Mouse (Mus musculus): ENCODE measurements around the gene Uhrf1. TPM values are rescaled to one million over a fixed set of nuclear protein-coding genes. Genes with fewer than 3 reads are reported as not detected.
A peak's percentile ranks its signal among the peaks of the same experiment; 100 is the strongest.

Gene Uhrf1
- total and polyA plus RNA-seq, 3 experiments, result 108 to 196 (median 186) TPM

DNA sequence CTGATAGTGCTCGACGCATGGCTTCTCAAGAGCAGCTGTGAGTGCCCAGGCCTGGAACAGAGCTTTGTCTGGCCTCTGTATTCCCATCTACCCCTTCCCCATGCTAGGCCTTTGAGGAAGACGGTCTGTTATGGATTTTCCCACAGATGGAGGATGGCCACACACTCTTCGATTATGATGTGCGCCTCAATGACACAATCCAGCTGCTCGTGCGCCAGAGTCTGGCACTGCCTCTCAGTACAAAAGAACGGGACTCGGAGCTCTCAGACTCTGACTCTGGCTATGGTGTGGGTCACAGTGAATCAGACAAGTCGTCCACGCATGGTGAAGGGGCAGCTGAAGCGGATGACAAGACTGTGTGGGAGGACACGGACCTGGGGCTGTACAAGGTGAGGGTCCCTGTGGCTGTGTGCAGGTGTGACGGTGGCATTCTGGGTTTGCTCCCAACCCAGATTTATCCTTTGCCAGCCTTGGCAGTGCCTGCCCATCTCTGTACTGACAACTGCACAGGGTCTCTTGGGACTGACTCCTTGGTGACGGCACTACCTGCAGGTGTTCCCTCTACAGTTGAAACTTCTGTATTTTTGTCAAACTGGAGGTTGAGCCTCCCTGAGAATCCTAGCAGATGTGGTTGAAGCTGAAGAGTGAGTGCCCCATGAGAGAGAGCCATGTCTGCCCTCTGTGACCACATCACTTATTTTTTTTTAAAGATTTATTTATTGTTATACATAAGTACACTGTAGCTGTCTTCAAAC, 6.2 kb downstream of the Uhrf1 start:
- H3K4me1 ChIP-seq (ENCODE audit: insufficient read depth, low read depth, low read length), result peaks cover 76% of the 10 kb centered on the region
- no peak overlapping the region for H3K4me3 ChIP-seq (ENCODE audit: low read depth, low read length)
- no peak for TF ChIP-seq TAL1 (conservative IDR thresholded peaks at IDR 0.05; ENCODE audit: low read depth, low read length)
- no peak for TF ChIP-seq GATA2 (IDR thresholded peaks at IDR 0.05; ENCODE audit: borderline replicate concordance, low read depth, low read length)
- TF ChIP-seq CTCF (IDR thresholded peaks at IDR 0.05; ENCODE audit: low read depth, low read length), result no peak
- no peak for TF ChIP-seq GATA1 (IDR thresholded peaks at IDR 0.05; ENCODE audit: borderline replicate concordance, low read length)
- no peak for TF ChIP-seq POLR2AphosphoS5 (IDR thresholded peaks at IDR 0.05; ENCODE audit: insufficient replicate concordance, low read depth, low read length)
- DNase-seq (ENCODE audit: low spot score) (no peak), ATAC-seq (ENCODE audit: extremely low read depth, insufficient number of reproducible peaks, low FRiP score, poor library complexity, severe bottlenecking) (no peak)
- peaks cover 99% of the 10 kb centered on the region for H3K36me3 ChIP-seq (replicated peaks)
- H3K9me3 ChIP-seq (replicated peaks), result no peaks in the 10 kb centered on the region
- H3K27me3 ChIP-seq (ENCODE audit: insufficient read depth, low read length), result no peaks in the 10 kb centered on the region

GRCm38 (mm10) chr17:56324419-56324818, 21.3 kb downstream of the Uhrf1 start:
- ATAC-seq (ENCODE audit: extremely low read depth, insufficient number of reproducible peaks, low FRiP score, poor library complexity, severe bottlenecking), result no peak
- Histone ChIP-seq H3K36me3 (replicated peaks) (peaks cover 63% of the 10 kb centered on the region), H3K27me3 (ENCODE audit: insufficient read depth, low read length) (no peaks in the 10 kb centered on the region), H3K4me3 (ENCODE audit: low read depth, low read length) (no peak overlapping the region; the same call in 1 of the 2 replicates), H3K9me3 (replicated peaks) (no peaks in the 10 kb centered on the region), H3K4me1 (ENCODE audit: insufficient read depth, low read depth, low read length) (peaks cover 66% of the 10 kb centered on the region)
- no peak for TF ChIP-seq GATA2 (IDR thresholded peaks at IDR 0.05; ENCODE audit: borderline replicate concordance, low read depth, low read length)
- 0 out of 2 replicates have a peak, but pooled peaks have one; percentile 47 for TF ChIP-seq POLR2AphosphoS5 (IDR thresholded peaks at IDR 0.05; ENCODE audit: insufficient replicate concordance, low read depth, low read length)
- no peak for DNase-seq (ENCODE audit: low spot score)

- DNase-seq (ENCODE audit: low spot score) (peak; percentile 99), ATAC-seq (ENCODE audit: extremely low read depth, insufficient number of reproducible peaks, low FRiP score, poor library complexity, severe bottlenecking) (peak; percentile 98)
- H3K36me3 ChIP-seq (replicated peaks), result peaks cover 63% of the 10 kb centered on the region
- H3K27me3 ChIP-seq (ENCODE audit: insufficient read depth, low read length), result no peaks in the 10 kb centered on the region
- peak within 1 kb of the TSS; percentile 84 for H3K4me3 ChIP-seq (ENCODE audit: low read depth, low read length)
- TF ChIP-seq POLR2AphosphoS5 (IDR thresholded peaks at IDR 0.05; ENCODE audit: insufficient replicate concordance, low read depth, low read length) (peak; percentile 86), GATA2 (IDR thresholded peaks at IDR 0.05; ENCODE audit: borderline replicate concordance, low read depth, low read length) (no peak)
- peaks cover 70% of the 10 kb centered on the region for H3K4me1 ChIP-seq (ENCODE audit: insufficient read depth, low read depth, low read length)
- H3K9me3 ChIP-seq (replicated peaks), result no peaks in the 10 kb centered on the region
Observed at GRCm38 (mm10) chr17:56325450-56326152, 22.5 kb downstream of the Uhrf1 start, which contains the start of gene Kdm4b. Gene Kdm4b, plus strand, starts transcription at chr17:56326062.

- TF ChIP-seq TAL1 (conservative IDR thresholded peaks at IDR 0.05; ENCODE audit: low read depth, low read length), result no peak
- TF ChIP-seq CTCF (IDR thresholded peaks at IDR 0.05; ENCODE audit: low read depth, low read length), result no peak
- peaks cover 64% of the 10 kb centered on the region for H3K36me3 ChIP-seq (replicated peaks)
- peak overlapping the region; percentile 84 for H3K4me3 ChIP-seq (ENCODE audit: low read depth, low read length)
- DNase-seq (ENCODE audit: low spot score), result no peak
- peaks cover 69% of the 10 kb centered on the region for H3K4me1 ChIP-seq (ENCODE audit: insufficient read depth, low read depth, low read length)
- no peaks in the 10 kb centered on the region for H3K27me3 ChIP-seq (ENCODE audit: insufficient read depth, low read length)
- no peak for ATAC-seq (ENCODE audit: extremely low read depth, insufficient number of reproducible peaks, low FRiP score, poor library complexity, severe bottlenecking)
- no peaks in the 10 kb centered on the region for H3K9me3 ChIP-seq (replicated peaks)
Observed at GRCm38 (mm10) chr17:56326153-56327147, 23.3 kb downstream of the Uhrf1 start.

DNA sequence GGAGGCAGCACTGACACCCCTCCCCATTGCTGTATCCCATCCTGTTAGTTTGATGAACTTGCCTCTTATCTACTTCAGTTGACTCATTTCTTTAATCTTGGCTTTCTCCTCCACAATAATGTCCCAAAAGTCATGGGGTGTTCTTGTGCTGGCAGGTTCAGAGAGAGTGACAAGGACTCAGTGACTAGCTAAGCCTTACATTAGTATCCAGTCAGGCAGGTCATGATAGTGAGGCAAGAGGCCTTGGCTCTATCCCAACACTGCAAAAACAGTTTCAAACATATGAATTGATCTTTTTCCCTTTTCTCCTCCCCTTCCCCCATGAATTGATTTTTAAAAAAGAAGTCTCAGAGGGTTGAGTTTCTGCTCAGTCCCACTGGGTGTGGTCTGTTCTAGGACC, 26.1 kb downstream of the Uhrf1 start:
- H3K4me1 ChIP-seq (ENCODE audit: insufficient read depth, low read depth, low read length), result peaks cover 65% of the 10 kb centered on the region
- H3K9me3 ChIP-seq (replicated peaks), result no peaks in the 10 kb centered on the region
- H3K4me3 ChIP-seq (ENCODE audit: low read depth, low read length), result no peak overlapping the region
- no peaks in the 10 kb centered on the region for H3K27me3 ChIP-seq (ENCODE audit: insufficient read depth, low read length)
- H3K36me3 ChIP-seq (replicated peaks), result peaks cover 64% of the 10 kb centered on the region
- TF ChIP-seq GATA2 (IDR thresholded peaks at IDR 0.05; ENCODE audit: borderline replicate concordance, low read depth, low read length) (no peak), TAL1 (conservative IDR thresholded peaks at IDR 0.05; ENCODE audit: low read depth, low read length) (no peak), POLR2AphosphoS5 (IDR thresholded peaks at IDR 0.05; ENCODE audit: insufficient replicate concordance, low read depth, low read length) (no peak), GATA1 (IDR thresholded peaks at IDR 0.05; ENCODE audit: borderline replicate concordance, low read length) (no peak), CTCF (IDR thresholded peaks at IDR 0.05; ENCODE audit: low read depth, low read length) (no peak)
- no peak for ATAC-seq (ENCODE audit: extremely low read depth, insufficient number of reproducible peaks, low FRiP score, poor library complexity, severe bottlenecking)
- no peak for DNase-seq (ENCODE audit: low spot score)

DNA sequence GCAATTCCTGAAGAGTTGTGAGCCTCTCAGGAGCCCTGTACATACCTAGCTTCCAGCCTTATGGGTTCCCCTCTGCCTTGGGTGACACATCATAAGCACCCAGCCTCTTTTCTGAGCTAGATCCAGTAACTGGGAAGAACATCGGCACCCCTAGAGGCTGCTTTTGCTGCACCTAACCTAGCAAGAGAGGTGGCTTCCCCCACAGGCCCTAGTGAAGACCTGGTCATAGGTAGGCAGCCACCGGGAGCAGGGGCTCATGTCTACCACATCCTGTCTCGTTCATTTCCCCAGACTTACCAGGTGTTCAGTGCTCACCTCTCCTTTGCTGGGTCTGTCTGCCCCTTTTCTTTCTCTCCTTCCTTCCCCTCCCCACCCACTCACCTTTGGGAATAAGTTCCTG, 27.2 kb downstream of the Uhrf1 start:
- H3K4me1 ChIP-seq (ENCODE audit: insufficient read depth, low read depth, low read length), result peaks cover 63% of the 10 kb centered on the region
- H3K9me3 ChIP-seq (replicated peaks), result no peaks in the 10 kb centered on the region
- H3K27me3 ChIP-seq (ENCODE audit: insufficient read depth, low read length), result no peaks in the 10 kb centered on the region
- no peak for DNase-seq (ENCODE audit: low spot score)
- ATAC-seq (ENCODE audit: extremely low read depth, insufficient number of reproducible peaks, low FRiP score, poor library complexity, severe bottlenecking), result no peak
- TF ChIP-seq GATA2 (IDR thresholded peaks at IDR 0.05; ENCODE audit: borderline replicate concordance, low read depth, low read length), result no peak
- TF ChIP-seq POLR2AphosphoS5 (IDR thresholded peaks at IDR 0.05; ENCODE audit: insufficient replicate concordance, low read depth, low read length), result no peak
- no peak for TF ChIP-seq TAL1 (conservative IDR thresholded peaks at IDR 0.05; ENCODE audit: low read depth, low read length)
- TF ChIP-seq CTCF (IDR thresholded peaks at IDR 0.05; ENCODE audit: low read depth, low read length), result no peak
- no peak for TF ChIP-seq GATA1 (IDR thresholded peaks at IDR 0.05; ENCODE audit: borderline replicate concordance, low read length)
- H3K36me3 ChIP-seq (replicated peaks), result peaks cover 70% of the 10 kb centered on the region
- no peak overlapping the region for H3K4me3 ChIP-seq (ENCODE audit: low read depth, low read length)
